Mouse (Mus musculus) ovary, postnatal 10 days (tissue): ENCODE results near the gene Snap23.

Source experiments
- DNase-seq: peaks from one replicate; pipeline ENCODE4 v3.0.0; 2022; ENCODE audit warnings: low spot score

The Snap23 gene

DNA sequence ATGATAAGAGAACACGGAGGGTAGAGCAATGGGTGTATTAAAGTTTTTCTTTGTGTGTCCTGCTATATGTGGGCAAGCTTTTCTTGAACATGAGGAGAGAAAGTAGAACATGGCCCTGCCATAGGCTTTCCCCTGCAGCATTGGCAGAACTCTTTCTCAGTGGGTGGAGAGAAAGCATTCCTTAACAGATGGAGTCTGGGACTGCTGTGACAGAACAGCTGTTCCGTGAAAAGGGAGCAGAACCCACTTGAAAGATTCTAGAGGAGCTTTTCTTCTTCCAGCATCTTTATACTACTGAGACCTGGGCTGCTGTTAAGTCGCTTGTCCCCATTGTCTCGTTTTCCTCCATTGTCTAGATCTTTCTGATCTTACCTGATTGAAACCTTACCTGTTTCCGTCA is 22.3 kb downstream of the Snap23 start:
- no peak for DNase-seq

- DNase-seq = no peak
These were observed 24.8 kb downstream of the Snap23 start for GRCm38 (mm10) chr2:120592227-120592626.

DNA sequence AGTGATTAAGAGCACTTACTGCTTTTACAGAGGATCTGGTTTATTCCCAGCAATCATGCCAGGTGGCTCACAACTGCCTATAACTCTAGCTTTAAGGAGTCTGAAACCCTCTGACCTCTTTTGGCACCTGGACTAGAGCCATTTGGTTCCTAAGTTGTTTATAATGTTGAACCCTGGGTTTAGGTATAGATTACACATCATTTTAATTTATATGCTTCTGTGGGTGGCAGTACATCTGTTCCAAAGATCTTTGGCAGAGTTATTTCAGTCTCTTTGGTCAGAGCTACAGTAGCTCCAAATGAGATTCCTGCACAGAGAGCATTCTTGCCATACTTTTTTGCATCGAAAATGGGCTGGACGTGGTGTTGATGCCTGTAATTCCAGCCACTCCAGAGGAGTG is 30.3 kb downstream of the Snap23 start:
- DNase-seq = no peak

DNA sequence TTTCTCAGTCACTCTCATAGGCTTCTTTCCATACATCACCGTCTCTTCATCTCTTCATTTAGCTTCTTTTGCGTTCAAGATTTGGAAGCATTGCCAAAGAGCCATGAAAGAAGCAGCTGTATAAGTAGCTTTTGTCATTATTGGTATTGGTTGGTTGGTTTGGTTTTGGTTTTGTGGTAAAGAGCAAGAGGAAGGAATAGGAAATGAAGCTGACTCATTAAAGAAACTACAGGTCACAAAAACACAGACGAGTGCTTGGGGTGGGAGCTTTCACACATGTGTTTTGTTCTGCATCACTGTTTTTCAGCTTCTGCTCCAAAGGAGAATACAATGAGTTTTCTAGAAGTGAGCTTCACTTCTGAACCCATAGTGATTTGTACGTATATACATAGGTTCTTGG is 32.0 kb downstream of the Snap23 start:
- no peak for DNase-seq

DNA sequence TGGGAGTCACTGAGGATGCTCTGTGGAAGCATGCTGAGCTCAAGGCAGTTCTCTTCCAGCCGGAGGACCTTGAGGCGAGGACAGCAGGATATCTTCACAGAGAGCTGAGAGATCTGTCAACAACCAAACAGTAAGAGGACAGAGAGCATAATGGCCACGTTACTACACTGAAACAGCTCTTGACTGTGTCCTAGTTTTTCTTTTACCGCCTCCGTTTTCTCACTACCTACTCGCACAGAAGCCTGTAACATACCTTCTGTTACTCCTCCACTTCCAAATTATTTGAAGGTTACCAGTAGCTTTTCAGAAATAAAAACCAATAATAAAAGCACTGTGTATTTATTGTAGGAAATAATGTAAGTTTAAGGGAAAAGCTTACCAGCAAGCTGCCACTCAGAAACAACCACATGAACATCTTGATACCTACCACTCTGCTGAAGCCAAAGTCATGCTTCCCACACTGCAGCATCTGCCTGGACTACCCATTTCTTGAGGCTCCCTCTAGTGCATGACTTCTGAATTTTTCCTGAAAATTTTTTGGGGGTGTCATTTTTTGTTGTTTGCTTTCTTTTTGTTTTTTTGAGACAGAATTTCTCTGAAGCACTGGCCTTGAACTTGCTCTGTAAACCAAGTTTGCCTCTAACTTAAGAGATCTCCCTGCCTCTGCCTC is 38.7 kb downstream of the Snap23 start:
- DNase-seq = no peak

DNA sequence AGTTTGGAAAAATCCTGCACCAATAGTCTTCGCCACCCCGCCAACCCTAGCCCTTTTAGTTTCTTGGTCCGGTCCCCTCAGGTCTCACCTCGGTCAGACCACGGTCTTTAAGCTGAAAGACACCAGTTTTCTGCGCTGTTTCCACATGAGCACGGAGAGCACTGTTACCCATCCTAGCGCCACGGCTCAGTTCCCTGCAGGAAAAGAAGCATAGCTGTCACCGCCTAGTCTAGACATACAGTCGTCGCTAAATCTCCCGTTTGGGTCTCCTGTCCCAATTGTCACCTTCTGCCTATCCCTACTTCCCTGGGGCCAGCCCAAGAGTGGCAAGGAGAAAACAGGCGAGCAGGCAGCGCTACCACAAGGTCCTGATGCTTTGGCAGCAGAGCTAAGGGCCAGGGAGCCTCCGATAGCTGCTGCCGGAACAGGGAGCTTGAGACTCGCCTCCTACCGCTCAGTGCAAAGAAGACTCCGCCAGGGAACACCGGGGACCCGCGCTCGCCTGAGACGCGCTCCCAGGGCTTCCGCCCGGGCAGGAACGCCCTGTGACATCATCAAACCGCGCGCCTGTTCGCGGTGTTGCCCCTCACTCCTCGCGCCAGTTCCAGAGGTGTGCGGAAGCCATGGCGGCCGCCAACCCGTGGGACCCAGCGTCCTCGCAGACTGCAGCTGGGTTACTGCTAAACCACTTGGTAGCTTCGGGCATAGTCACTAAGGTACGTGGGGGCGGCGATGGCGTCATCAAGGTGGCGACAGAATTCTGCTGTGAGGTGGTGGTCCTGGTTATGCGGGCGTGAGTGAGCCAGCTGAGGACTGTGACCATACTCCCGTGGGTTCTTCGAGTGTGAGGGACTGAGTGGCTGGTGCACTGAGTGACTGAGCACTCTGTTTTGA is 41.6 kb downstream of the Snap23 start, which contains the start of the genes Haus2 and Lrrc57:
Haus2 (plus strand) TSS at position 554 of the 894 bp plus-strand sequence.
Lrrc57 (minus strand) TSS at position 691 of the 894 bp plus-strand sequence.
- DNase-seq = peak; percentile 88

DNA sequence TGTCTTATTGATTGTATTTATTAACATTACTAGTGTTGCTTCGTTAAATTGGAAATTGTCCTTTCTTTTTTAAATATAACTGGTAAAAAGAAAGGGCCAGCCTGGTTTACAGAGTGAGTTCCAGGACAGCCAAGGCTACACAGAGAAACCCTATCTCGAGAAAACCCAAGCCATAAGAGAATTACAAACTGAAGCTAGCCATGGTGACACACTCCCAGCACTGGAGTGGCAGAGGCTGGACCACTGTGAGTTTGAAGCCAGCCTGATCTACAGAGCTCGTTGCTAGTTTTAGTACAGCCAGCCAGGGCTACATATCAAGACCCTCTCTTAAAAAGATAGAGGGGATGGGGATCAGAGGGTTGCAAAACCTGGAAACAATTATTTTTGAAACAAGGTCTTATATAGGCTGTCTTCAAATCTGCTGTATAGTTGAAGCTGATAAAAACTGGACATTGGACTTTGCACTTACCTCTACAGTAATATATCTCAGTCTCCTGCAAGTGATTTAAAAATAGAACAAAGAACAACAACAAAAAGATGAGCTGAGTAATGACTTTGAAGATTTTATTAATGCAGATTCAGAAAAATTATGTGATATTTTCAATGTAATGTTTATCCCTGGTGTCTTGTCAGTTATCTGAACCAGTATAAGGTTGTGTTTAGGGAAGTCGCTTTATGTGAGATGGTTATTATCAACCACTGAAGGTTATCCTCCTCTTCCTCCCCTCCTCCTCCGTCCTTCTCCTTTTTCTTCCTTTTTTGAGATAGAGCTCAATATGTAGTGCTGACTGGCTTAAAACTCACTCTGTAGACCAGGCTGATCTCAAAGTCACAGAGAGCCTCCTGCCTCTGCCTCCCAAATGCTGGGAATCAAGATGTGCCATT is 49.0 kb downstream of the Snap23 start:
- DNase-seq = no peak

- no peak for DNase-seq
These were observed 52.1 kb downstream of the Snap23 start for GRCm38 (mm10) chr2:120619538-120619937.

- DNase-seq = no peak
These were observed 55.4 kb downstream of the Snap23 start for GRCm38 (mm10) chr2:120622920-120623319.

GRCm38 (mm10) chr2:120628076-120628865 is 60.8 kb downstream of the Snap23 start:
- DNase-seq = no peak

- peak; percentile 82 for DNase-seq
These were observed 61.6 kb downstream of the Snap23 start, which contains the start of gene Stard9 for GRCm38 (mm10) chr2:120628886-120629735. Stard9 (plus strand) TSS chr2:120629121.

- DNase-seq = no peak
These were observed 62.8 kb downstream of the Snap23 start for GRCm38 (mm10) chr2:120630246-120630645.

GRCm38 (mm10) chr2:120630655-120631054 is 63.2 kb downstream of the Snap23 start:
- no peak for DNase-seq

- no peak for DNase-seq
These were observed 64.0 kb downstream of the Snap23 start for GRCm38 (mm10) chr2:120631521-120631920.

GRCm38 (mm10) chr2:120631957-120632356 is 64.5 kb downstream of the Snap23 start:
- DNase-seq = no peak

DNA sequence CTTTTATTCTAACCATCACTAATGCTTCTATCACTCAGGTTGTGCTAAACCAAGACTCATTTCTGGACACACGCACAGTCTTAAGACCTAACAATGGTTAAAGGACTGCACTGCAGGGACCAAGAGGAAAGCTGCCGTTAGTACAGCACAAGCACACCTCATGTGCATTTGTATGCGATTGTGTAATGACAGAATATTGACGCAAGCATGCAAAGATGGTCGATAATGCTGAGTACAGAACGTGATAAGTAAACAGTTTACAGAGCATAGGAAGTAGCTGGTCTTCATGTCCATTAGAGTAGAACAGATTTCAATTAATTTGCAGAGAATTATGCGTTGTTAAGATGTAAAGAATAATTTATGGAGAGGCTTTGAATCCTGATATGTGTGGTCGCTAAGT is 73.4 kb downstream of the Snap23 start:
- DNase-seq = no peak

DNA sequence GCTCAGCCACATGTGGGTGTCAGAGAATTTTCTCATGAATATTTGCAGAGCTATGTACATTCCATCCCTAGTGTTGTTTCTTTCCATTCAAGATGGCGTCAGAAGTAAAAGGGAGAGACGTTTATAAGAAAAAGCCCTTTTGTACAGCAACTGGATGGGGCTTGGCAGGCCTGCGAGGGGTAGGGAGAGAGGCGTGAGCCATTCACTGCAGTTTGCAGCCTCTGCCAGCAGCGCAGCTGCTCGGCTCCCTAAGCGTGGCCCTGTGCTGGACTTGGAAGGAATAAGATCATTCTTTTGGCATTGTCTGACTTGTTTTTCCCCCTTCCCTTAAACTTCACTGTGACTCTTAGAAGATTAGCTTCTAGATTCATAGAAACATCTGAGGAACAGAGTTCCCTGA is 76.4 kb downstream of the Snap23 start:
- DNase-seq = no peak

DNA sequence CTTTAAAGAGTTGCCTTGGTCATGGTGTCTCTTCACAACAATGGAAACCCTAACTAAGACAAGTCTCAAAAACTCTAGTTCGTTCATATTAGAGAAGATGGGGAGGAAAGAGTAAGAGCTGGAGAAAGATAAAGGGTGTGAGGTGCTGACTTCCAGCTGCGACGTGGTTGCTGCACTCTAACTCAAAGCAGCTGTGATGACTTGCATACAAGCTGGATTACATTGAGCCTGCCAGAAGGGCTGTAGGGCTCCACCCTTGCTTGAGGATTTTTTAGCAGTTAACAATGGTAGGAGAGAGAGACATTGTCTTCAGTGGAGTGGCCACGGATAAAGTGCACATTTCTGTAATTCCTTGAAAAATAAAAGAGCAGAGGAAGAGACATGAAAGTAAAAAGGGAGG is 79.3 kb downstream of the Snap23 start:
- DNase-seq = no peak
